Mouse (Mus musculus) hindbrain, postnatal 0 days (tissue): Measurements from ENCODE around the gene LTO1. TPM values are rescaled to one million over a fixed set of nuclear protein-coding genes. Genes with fewer than 3 reads are reported as not detected.

ENCODE experiments used
- ATAC-seq: fragments of 200-750 bp; cut with Nextera tagmentation; 2 replicates; pipeline ENCODE4 v1.8.0; 2017; ENCODE audit warnings: mild to moderate bottlenecking, moderate TSS enrichment, moderate library complexity
- DNase-seq: peaks from one replicate; pipeline ENCODE4 v3.0.0-alpha.2; 2015; ENCODE audit warnings: low spot score
- H3K27ac ChIP-seq: fragments of 300-500 bp; sonication (generic); 2 replicates; pipeline ENCODE4 v1.5.1; 2014; ENCODE audit warnings: mild to moderate bottlenecking
- H3K27me3 ChIP-seq: fragments of 300-500 bp; sonication (generic); 2 replicates; pipeline ENCODE4 v1.6.1; 2014; ENCODE audit warnings: low read length, mixed read lengths; ENCODE audit not compliant: insufficient read depth
- H3K36me3 ChIP-seq: fragments of 300-500 bp; sonication (generic); 2 replicates; pipeline ENCODE4 v1.6.1; 2014; ENCODE audit warnings: low read length, mixed read lengths; ENCODE audit not compliant: insufficient read depth
- H3K4me1 ChIP-seq: fragments of 300-500 bp; sonication (generic); 2 replicates; pipeline ENCODE4 v1.6.1; 2014; ENCODE audit warnings: antibody characterized with exemption, low read length, mixed read lengths; ENCODE audit not compliant: insufficient read depth
- H3K4me2 ChIP-seq: fragments of 300-500 bp; sonication (generic); 2 replicates; pipeline ENCODE4 v1.6.1; 2014; ENCODE audit warnings: low read depth, mild to moderate bottlenecking, low read length, moderate library complexity, mixed read lengths
- H3K4me3 ChIP-seq: fragments of 300-500 bp; sonication (generic); 2 replicates; pipeline ENCODE4 v1.5.1; 2014; ENCODE audit warnings: low read length
- H3K9ac ChIP-seq: fragments of 300-500 bp; sonication (generic); replicated peaks from 2 replicates; pipeline ENCODE4 v1.6.1; 2014; ENCODE audit warnings: mild to moderate bottlenecking, low read length, moderate library complexity, mixed read lengths
- H3K9me3 ChIP-seq: fragments of 300-500 bp; sonication (generic); 2 replicates; pipeline ENCODE4 v1.6.1; 2016; ENCODE audit warnings: low read length, mixed read lengths
- CTCF ChIP-seq: IDR thresholded peaks from 2 replicates; pipeline ENCODE4 v1.5.1; 2016; ENCODE audit warnings: antibody characterized with exemption, control low read depth, low read depth
- WGBS: fragments of 180-500 bp; shearing (Covaris S2); extraction: QIAGEN DNeasy Blood & Tissue Kit; methylation state at CpG from one replicate; pipeline ENCODE4 v1.1.7; 2014; 5-methylcytosine and 5-hydroxymethylcytosine counted together
- polyA plus RNA-seq: library from polyadenylated mRNA; unstranded; fragments of >200 nt; fragmentation: Nextera tagmentation; extraction: Ambion mirVana; gene quantifications from 2 replicates; pipeline ENCODE4 v1.2.1, GENCODE M21; 2015
- total RNA-seq: library from RNA; depleted of rRNA; stranded (reverse); fragments of >200 nt; gene quantifications from 2 replicates; pipeline ENCODE4 v1.2.3, GENCODE M21; 2014; rRNA removed

Gene LTO1
- total and polyA plus RNA-seq, 2 experiments from 2014 or later: 19.3 to 22.6 TPM

- no peaks in the 10 kb centered on the region for H3K9me3 ChIP-seq
- H3K27ac ChIP-seq: no peak overlapping the region
- WGBS: 78% methylated on average over 5 of the region's 5 CpGs
- TF ChIP-seq CTCF: no peak
- no peak overlapping the region for H3K4me3 ChIP-seq
- no peaks in the 10 kb centered on the region for H3K27me3 ChIP-seq
- H3K9ac ChIP-seq: no peak overlapping the region
- no peaks in the 10 kb centered on the region for H3K4me1 ChIP-seq
- no peaks in the 10 kb centered on the region for H3K36me3 ChIP-seq
- ATAC-seq: no peak
- H3K4me2 ChIP-seq: no peak overlapping the region
- DNase-seq: no peak
Observed at GRCm38 (mm10) chr7:144965893-144966292, 51.0 kb downstream of the LTO1 start.

- Histone ChIP-seq H3K27me3 (no peaks in the 10 kb centered on the region), H3K4me3 (no peak overlapping the region), H3K9me3 (no peaks in the 10 kb centered on the region), H3K27ac (no peak overlapping the region), H3K36me3 (no peaks in the 10 kb centered on the region), H3K4me1 (no peaks in the 10 kb centered on the region), H3K9ac (no peak overlapping the region), H3K4me2 (no peak overlapping the region)
- no peak for TF ChIP-seq CTCF
- 72% methylated on average over 8 of the region's 8 CpGs for WGBS
- no peak for ATAC-seq
- DNase-seq: no peak
Observed at GRCm38 (mm10) chr7:144970997-144971768, 56.3 kb downstream of the LTO1 start.

DNA sequence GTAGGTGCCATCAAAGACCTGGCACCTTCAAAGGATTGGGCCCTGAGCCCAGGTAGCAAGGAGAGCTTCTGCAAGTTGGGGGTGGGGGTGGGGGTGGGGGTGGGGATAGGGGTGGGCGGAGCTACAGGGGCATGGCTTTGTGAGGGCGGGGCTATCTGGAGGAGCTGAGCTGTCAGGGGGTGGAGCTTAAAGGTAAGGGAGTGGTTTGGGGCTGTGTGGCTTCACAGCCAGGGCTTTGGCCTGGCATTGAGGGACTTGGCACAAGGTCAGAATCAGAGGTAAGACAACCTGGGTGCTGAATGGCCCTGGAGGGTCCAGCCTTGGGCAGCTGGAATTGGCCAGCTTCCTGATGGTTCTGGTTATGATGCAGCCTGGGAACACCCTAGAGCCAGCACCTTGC is 56.9 kb downstream of the LTO1 start:
- DNase-seq (no peak), ATAC-seq (no peak)
- Histone ChIP-seq H3K27me3 (no peaks in the 10 kb centered on the region), H3K4me2 (no peak overlapping the region), H3K9ac (no peak overlapping the region), H3K4me1 (no peaks in the 10 kb centered on the region), H3K4me3 (no peak overlapping the region), H3K27ac (no peak overlapping the region), H3K36me3 (no peaks in the 10 kb centered on the region), H3K9me3 (no peaks in the 10 kb centered on the region)
- 56% methylated on average over 2 of the region's 2 CpGs for WGBS
- no peak for TF ChIP-seq CTCF

DNA sequence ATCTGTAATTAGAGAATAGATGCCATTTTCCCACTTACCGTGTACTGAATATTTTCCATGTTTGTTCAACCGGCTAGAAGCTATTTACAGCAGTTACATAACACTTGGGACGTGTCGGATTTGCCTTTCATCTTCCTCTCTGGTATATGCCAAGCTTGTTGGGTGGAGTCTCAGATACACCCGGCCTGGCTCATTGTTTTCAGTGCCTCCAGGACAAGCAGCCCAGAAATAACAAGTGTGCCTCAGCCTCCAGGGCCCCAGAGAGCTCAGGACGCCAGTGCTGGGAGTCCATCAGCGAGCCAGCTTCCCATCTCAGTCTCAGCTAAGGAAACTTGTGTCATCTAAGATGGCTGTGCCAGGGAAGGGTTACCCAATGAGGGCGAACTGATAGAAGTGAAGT is 58.6 kb downstream of the LTO1 start:
- no peaks in the 10 kb centered on the region for H3K27me3 ChIP-seq
- H3K9me3 ChIP-seq: no peaks in the 10 kb centered on the region
- H3K4me2 ChIP-seq: no peak overlapping the region
- no peak overlapping the region for H3K4me3 ChIP-seq
- no peak for TF ChIP-seq CTCF
- no peak for ATAC-seq
- no peaks in the 10 kb centered on the region for H3K36me3 ChIP-seq
- no peak overlapping the region for H3K27ac ChIP-seq
- H3K4me1 ChIP-seq: no peaks in the 10 kb centered on the region
- 67% methylated on average over 8 of the region's 8 CpGs for WGBS
- H3K9ac ChIP-seq: no peak overlapping the region
- no peak for DNase-seq

GRCm38 (mm10) chr7:144977121-144977520 is 62.2 kb downstream of the LTO1 start:
- Histone ChIP-seq H3K4me2 (no peak overlapping the region), H3K9ac (no peak overlapping the region), H3K4me3 (no peak overlapping the region), H3K27ac (no peak overlapping the region), H3K9me3 (no peaks in the 10 kb centered on the region), H3K36me3 (no peaks in the 10 kb centered on the region), H3K4me1 (no peaks in the 10 kb centered on the region), H3K27me3 (no peaks in the 10 kb centered on the region)
- 77% methylated on average over 2 of the region's 2 CpGs for WGBS
- no peak for DNase-seq
- TF ChIP-seq CTCF: no peak
- no peak for ATAC-seq

DNA sequence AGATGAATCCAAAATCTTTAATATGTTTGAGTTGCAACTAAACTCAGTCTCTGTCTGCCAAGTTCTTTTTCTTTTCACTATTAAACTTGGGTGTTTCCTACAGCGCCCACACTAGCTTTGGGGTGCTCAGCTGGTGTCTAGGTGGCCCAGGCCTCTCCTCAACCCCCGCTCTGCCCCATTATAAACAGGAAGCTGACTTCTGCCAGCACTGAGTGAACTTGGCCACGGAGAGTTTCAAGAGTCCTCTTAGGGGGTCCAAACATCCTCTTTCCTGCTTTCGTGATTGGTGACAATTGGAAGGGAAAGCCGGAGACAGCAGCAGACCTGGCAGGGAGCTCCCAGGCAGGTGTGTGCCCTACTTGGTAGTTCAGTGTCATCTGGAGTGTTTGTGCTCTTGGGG is 64.9 kb downstream of the LTO1 start:
- ATAC-seq (no peak), DNase-seq (no peak)
- Histone ChIP-seq H3K9ac (no peak overlapping the region), H3K27ac (no peak overlapping the region), H3K9me3 (no peaks in the 10 kb centered on the region), H3K27me3 (no peaks in the 10 kb centered on the region), H3K36me3 (no peaks in the 10 kb centered on the region), H3K4me1 (no peaks in the 10 kb centered on the region), H3K4me3 (no peak overlapping the region), H3K4me2 (no peak overlapping the region)
- 78% methylated on average over 5 of the region's 5 CpGs for WGBS
- TF ChIP-seq CTCF: no peak

Other genes with a start within 250 kb of the LTO1 start
- 5.8 and 9.0 TPM in 2 replicates for gene Ano1, start 163.1 kb upstream of the LTO1 start, total RNA-seq
- gene Ano1, start 163.1 kb upstream of the LTO1 start, polyA plus RNA-seq: 8.3 and 8.7 TPM in 2 replicates
- gene Fgf3, start 77.0 kb upstream of the LTO1 start, total RNA-seq: 30.0 and 34.4 TPM in 2 replicates
- gene Fgf3, start 77.0 kb upstream of the LTO1 start, polyA plus RNA-seq: 9.9 and 11.5 TPM in 2 replicates
- not detected in 2 replicates for gene Fgf4, start 67.7 kb upstream of the LTO1 start, total RNA-seq
- gene Fgf4, start 67.7 kb upstream of the LTO1 start, polyA plus RNA-seq: not detected in 2 replicates
- 9.9 and 11.3 TPM in 2 replicates for gene Fgf15, start 18.6 kb upstream of the LTO1 start, total RNA-seq
- 9.1 and 9.4 TPM in 2 replicates for gene Fgf15, start 18.6 kb upstream of the LTO1 start, polyA plus RNA-seq
- gene Ccnd1, start 24.8 kb downstream of the LTO1 start, total RNA-seq: 49.7 and 67.8 TPM in 2 replicates
- gene Ccnd1, start 24.8 kb downstream of the LTO1 start, polyA plus RNA-seq: 37.6 and 42.8 TPM in 2 replicates